Mouse (Mus musculus) G1E-ER4 (cell line): ENCODE measurements around the gene Ambra1. TPM values are rescaled to one million over a fixed set of nuclear protein-coding genes. Genes with fewer than 3 reads are reported as not detected.

Source experiments
- GATA1 ChIP-seq: IDR thresholded peaks from one replicate; pipeline ENCODE4 v1.8.0; 2012; ENCODE audit warnings: low read length, inconsistent platforms
- polyA plus RNA-seq: library from polyadenylated mRNA; stranded (reverse); fragments of >175 nt; gene quantifications from 2 replicates; pipeline ENCODE4 v1.2.3, GENCODE M21; 2012

Ambra1 gene
- polyA plus RNA-seq, 1 experiment: 25.9 TPM

DNA sequence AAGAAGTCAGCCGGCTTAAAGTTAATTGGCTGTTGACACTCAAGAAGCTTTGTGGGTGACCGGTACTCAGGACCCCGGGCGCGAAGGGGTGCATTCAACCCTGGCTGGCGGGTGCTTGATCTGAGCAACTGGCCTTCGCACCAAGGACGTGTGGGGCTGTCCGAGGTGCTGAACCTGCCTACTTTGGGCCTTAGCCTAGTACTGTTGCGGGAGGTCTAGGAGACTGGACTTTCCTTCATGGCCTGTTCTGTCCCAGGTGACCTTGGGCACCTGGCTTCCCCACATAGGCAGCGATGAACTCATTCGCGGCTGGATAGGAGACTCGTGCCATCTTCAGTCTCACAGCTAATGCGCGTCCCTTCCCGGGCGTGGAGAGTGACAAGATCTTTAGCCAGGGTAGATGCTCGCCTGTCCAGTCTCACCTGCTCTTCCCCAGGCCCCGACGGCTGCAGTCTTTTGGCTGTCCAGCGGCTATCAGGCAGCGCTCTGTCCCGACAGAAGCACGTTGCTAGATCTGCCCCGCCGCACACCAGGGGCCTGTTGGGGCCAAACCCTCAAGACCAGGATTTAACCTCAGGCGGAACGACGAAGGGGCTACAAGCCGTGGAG, 191.4 kb downstream of the Ambra1 start:
- TF ChIP-seq GATA1: no peak

GRCm38 (mm10) chr2:91921790-91922570, 192.0 kb downstream of the Ambra1 start:
- no peak for TF ChIP-seq GATA1

DNA sequence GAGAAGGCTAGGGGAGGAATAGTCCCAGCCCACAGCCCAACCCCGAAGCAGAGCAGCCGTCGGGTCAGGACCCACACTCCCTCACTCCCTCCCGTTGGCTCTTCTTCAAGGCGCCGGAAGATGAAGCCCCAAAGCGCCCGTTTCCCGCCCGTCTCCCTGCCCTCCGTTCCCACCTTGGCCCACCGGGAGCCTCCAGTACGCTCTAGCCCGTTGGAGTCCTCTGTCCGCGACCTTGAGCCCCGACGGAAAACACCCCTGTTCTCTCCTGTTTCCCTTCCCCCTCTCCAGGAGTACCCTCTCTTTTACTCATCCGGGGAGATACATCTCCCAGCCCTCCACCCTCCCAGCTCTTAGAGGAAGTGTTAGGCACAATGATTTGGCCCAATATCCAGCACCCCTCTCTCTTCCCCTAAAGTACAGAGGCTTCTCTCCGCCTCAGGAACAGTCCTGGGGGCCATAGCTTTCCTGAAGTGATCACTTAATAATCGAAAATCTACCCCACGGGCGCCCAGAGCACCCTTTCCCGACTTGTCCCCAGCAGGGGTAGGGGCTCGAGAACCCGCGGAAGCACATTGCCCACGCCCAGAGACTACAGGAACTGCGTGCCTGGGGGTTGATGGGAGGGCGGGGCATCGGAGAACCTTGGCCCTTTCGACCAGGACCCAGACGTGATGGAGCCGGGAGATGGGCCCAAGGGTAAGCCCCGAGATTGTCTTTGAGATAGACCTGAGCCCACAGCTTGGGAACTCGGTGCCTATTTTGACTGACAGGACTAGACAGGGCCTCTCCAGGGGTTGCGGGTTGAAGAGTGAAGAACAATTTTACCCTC, 192.9 kb downstream of the Ambra1 start:
- TF ChIP-seq GATA1: no peak

GRCm38 (mm10) chr2:91923415-91924337, 193.7 kb downstream of the Ambra1 start:
- TF ChIP-seq GATA1: no peak

DNA sequence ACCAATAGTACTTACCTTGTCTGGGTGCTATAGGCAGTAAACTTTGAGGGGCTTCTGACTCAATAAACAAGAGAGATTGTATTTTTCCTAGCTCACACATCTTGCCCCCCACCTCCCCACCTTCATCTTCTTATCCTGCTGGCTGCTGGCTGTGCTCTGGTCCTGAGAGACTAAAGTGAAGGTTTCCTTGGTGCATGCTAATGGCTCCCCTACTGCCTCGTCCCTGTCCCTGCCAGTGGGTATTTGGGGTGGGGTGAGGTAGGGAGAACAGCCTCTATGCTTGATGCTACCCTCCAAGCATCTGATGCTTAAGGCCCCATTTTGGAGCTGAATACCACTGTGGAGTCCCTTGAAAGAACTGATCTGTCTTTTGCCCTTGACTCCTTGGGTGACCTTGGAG, 194.8 kb downstream of the Ambra1 start:
- TF ChIP-seq GATA1: no peak

DNA sequence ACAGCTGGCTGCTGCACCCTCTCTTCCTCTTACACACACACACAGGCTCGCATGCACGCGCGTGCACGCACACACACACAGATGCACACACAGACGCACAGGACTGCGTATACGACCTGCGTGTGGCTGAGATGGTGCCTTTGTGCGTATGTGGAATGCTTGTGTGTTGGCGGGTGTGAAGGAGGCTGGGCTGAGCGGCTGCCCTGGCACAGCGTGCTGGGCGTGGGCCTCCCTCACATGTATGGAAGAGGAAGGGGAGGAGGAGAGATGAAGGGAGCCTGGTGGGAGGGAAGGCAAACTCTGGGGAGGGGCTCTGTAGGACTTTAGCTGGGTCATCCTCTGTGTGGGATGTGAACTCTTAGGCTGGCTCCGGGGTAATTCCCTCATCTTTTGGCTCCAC, 195.5 kb downstream of the Ambra1 start:
- no peak for TF ChIP-seq GATA1

DNA sequence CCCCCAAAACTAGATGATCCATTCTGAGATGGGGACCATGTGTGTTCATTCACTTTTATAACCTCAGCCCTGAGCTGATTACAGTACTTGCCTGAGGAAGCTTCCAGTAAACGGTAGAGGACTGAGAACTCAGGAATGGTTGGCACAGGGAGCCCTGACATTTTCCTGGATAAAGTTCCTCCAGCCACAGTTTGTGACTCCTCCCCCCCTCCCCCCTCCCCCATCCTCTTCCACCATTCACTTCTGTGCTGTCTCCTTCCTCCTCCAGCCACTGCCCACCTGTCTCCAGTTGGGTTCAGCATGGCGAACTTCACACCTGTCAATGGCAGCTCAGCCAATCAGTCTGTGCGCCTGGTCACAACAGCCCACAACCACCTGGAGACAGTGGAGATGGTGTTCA, 197.0 kb downstream of the Ambra1 start, which contains the start of gene Chrm4:
Gene Chrm4 (plus strand): TSS at position 301 of the 400 bp plus-strand sequence.
- TF ChIP-seq GATA1: no peak

- TF ChIP-seq GATA1: no peak
These were observed 198.0 kb downstream of the Ambra1 start for GRCm38 (mm10) chr2:91927826-91928533.

GRCm38 (mm10) chr2:91928534-91929350, 198.8 kb downstream of the Ambra1 start:
- no peak for TF ChIP-seq GATA1

DNA sequence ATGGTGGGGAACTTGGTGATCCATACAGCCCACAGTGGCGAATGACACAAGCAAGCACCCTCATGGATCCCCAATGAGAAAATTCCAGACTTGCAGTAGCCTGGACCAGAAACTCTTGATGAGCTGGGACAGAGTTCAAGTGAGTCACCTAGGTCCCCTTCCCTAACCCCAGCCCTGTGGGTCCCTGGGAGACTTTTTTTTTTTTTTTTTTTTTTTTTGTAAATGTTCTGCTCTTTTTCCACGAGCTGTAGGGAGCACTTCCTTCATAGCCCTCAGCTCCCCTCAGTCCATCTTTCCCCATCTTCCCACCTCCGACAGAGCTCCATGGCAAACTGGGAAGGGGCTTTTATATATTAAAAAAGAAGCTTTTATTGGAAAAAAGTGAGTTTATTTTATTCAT, 199.5 kb downstream of the Ambra1 start:
- no peak for TF ChIP-seq GATA1

DNA sequence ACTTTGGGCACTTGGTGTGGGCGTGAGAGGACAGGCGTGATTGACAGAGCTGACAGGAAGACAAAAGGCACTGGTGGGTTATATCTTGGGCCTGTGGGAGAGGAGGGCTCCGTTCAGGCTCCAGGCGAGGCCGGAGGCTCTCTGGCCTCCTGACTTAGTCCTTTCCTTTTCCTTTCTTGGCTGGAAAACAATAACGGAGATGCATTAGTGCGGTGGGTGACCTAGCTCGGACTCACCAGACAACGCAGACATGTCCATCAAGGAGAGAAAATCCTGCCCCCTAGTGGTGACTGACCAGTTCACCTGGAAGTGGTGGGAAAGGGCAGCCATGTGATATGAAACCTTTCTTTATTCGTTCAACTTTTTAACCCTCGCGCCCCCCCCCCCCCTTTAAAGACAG, 200.0 kb downstream of the Ambra1 start:
- no peak for TF ChIP-seq GATA1

DNA sequence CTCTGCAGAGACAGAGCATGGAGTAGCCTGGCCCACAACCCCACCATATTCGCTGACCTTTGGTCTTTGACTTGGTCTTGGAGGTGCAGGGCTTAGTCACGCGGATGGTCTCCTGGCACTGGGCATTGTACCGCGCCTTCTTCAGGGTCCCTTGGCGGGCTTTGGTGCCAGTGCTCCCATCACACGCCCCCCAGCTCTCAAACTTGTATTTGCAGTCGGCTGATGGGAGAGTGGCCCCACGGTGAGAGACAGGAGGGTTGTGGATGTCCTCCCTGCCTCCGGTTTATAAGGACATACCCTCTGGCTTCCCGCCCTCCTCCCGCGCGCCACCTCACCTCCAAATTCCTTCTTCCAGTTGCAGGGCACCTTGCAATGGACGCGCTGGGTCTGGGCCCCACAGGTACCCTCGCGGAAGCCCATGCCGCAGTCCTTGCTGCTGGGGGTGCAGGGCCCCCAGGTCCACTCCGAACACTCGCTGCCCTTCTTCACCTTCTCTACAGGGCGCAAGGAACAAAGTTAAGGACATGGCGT, 200.9 kb downstream of the Ambra1 start:
- no peak for TF ChIP-seq GATA1
